Mouse (Mus musculus): Measurements from ENCODE around the gene Pex19.

The Pex19 gene

DNA sequence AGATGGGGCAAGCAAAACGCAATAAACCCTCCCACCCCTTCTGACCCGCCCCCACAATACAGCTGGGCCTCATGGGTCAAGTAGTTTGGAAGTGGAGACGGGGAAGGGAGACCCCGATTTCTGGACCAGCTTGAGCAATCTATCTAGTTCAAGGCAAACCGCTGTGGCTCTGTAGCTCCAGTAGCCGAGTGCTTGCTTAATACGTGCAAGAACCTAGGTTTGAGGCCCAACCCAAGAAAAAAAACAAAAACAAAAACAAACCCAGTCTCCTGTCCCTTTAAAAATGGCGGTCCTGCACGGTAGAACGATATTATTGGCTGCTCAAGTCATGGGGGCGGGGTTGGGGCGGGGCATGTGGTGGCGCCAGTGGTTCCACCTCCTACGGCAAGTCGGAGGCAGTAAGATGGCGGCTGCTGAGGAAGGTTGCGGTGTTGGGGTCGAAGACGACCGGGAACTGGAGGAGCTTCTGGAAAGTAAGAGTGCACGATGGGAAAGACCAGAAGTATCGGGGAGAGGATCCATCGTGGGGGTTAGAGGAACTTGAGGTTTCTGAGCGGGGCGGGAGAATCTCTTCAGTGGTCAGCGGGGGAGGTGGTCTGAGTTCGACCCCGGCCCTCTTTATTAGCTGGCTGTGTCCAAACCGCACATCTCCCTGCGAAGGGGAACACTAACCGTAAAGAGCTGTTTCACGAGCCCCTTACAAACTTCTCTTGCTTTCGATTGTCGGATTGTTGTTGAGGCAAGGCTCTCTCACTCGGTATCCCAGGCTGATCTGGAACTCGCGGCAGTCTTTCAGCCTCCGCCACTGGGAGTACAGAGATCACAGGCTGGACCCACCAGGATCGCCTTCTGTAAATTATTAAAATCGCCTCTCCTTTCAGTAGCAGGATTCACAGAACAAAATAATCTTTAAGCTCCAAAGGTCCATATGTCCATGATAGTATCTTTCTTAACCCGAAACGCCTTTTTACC lies at the start of gene Pex19:
Gene Pex19, plus strand, starts transcription at position 380 of the 972 bp plus-strand sequence.
- peak; percentile 86 for DNase-seq (ENCODE audit: low read depth)

DNA sequence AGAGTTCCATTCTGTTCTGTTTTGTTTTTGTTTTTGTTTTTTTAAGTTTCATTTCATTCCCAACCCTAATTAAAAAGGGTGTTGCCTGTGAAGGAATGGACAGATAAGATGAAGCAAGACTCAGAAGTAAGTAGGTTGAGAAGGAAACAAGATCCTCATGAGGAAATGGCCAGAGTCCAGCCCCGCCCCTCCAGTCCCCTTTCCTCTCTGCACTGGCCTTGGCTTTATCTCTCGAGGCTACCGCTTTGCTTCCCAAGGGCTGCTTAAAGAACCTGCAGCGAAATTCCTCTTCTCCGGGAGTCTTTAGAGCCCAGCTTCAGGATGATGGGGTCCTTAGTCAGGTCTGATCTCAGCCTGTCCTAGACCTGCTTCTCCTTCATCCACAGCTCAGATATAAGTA lies 48.6 kb upstream of the Pex19 start:
- DNase-seq (ENCODE audit: low read depth): no peak

DNA sequence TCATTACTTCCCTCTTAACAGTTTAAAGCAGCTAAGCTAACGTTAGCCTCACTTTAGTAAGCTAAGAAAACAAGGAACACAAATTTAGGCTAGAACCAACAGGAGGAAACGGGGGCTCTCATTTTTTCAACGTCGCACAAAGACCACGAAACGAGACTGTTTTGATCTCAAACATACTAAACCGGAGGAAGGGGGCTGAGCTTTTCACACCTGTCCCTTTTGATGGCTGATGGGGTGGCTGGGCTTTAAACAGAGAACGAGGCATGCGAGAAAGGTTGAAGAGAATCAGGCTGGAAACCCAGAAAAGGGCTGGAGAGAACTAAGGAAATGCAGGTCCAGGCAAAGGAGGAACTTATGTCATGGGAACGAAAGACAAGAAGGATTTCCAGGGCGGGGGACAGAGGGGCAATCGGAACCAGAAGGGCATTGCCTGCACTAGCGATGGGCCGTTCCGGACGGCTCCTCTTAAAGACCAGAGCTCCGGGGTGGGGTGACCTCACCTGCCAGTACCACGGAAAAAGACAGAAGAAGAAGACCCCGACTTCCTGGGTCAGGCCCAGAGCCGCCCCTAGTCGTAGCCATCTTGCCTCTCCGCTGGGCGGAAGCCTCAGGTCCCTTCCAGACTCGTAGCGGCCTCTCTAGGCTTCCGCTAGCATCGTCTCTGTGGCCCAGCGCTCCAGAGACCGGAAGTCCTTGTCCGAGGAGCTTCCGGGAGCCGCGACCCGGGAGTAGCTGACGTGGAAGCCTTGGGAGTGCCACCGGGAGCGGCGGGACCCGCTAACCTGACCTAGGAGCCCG lies 44.3 kb upstream of the Pex19 start, which contains the start of the genes Copa and Ncstn:
Gene Copa, plus strand, starts transcription at position 429 of the 798 bp plus-strand sequence.
Gene Ncstn, minus strand, starts transcription at position 695 of the 798 bp plus-strand sequence.
- peak; percentile 92 for DNase-seq (ENCODE audit: low read depth)

- DNase-seq (ENCODE audit: low read depth): no peak
Measured at GRCm38 (mm10) chr1:172082899-172083445, 43.6 kb upstream of the Pex19 start.

DNA sequence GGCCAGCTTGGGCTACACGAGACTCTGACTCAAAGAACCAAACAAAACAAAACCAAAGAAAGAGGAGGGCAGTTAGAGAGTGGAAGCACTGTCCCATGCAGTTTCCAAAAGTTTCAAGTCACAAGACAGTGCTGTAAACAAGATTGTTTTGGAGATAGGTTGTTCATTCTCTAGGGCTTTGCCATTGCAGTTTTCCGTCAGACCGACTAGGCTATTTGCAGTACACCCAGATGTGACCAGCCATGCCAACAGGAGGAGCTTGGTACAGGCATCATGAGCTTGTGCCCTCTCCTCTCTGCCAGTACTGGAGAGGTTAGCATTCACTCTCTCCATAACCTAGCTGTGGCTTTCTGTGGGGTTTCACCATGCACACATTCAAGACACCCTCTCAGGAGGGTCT lies 33.0 kb upstream of the Pex19 start:
- no peak for DNase-seq (ENCODE audit: low read depth)

GRCm38 (mm10) chr1:172094295-172094694 lies 32.3 kb upstream of the Pex19 start:
- no peak for DNase-seq (ENCODE audit: low read depth)

GRCm38 (mm10) chr1:172095202-172095601 lies 31.4 kb upstream of the Pex19 start:
- DNase-seq (ENCODE audit: low read depth): no peak

- no peak for DNase-seq (ENCODE audit: low read depth)
Measured at GRCm38 (mm10) chr1:172099325-172100033, 27.1 kb upstream of the Pex19 start.

DNA sequence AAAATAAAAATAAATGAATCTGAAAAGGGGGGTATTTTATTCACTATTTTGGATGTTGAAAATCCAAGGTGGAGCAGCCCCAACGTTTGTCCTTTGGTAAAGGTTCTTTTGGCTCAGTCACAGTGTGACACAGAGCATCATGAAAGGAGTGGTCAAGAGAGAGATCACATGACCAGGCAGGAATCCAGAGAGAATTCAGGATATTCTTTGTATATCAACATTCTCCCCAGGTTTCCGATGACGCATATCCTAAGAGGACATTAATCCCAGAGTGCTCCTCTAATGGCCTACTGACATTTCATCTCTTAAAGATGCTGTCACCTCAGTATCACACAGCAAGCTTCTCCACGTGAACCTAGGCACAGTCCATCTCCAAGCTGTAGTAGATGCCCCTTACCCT lies 22.9 kb upstream of the Pex19 start:
- no peak for DNase-seq (ENCODE audit: low read depth)

DNA sequence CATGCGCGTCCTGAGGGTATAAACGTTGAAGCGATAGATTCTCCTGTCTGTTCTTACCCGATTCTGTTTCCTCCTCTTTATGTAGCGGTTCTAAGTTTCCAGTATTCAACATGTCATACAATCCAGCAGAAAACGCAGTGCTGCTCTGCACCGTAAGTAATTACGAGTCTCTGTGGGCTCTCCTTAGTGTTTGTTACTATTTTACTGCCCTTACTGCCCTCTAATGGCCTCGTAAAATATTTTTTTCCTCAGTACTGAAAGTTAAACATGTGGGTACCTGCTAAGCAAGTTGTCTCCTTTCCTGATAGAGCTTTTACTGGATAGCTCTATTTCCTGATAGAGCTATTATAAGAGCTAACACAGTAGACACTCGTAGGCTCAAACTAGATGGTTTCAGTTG lies 21.5 kb upstream of the Pex19 start:
- no peak for DNase-seq (ENCODE audit: low read depth)

DNA sequence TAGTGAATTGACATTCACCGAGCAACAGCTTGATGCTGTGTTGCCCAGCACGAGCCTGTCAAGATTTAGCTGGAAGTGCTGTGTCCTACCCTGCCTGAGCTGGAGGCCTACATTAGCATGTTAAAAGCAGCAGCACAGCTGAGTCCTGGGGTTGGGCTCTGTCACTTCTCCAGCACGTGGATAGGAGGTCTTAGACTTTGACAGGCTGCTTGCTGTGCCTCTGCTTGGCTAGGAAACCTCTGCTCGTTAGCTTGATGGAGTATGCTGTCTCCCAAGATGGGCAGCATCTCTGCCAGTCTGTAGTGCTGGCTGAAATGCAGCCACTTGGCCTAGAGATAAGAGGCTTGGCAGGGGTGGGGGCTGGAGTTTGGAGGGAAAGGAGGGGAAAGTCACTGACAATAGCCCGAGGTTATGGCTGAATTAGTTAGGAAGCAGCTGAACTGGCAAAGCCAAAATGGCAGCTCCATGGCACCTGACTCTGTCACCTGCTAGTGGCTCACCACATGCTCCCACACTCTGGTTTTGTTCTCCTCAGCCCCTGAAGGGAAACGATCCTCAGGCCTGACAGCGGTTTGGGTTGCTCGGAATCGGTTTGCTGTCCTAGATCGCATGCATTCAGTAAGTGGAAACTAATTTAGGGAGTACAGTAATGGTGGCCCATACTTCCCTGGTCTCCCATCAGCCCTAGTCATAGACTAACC lies 18.6 kb upstream of the Pex19 start:
- DNase-seq (ENCODE audit: low read depth): no peak

DNA sequence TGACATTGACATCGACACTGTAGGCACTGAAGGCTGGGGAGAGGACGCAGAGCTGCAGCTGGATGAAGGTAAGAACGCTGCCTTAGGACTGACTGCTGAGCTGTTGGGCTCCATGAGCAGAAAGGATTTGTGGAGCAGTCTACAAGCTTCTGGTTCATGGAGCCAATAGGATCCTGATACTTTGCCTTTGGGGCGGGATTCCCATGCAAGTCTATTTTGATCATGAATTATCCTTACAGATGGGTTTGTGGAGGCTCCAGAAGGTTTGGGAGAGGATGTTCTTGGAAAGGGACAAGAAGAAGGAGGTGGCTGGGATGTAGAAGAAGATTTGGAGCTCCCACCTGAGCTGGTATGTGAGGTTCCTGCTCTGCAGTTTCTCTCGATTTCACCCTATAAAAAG lies 9.6 kb upstream of the Pex19 start:
- DNase-seq (ENCODE audit: low read depth): no peak

- no peak for DNase-seq (ENCODE audit: low read depth)
Measured at GRCm38 (mm10) chr1:172119100-172119499, 7.5 kb upstream of the Pex19 start.

DNA sequence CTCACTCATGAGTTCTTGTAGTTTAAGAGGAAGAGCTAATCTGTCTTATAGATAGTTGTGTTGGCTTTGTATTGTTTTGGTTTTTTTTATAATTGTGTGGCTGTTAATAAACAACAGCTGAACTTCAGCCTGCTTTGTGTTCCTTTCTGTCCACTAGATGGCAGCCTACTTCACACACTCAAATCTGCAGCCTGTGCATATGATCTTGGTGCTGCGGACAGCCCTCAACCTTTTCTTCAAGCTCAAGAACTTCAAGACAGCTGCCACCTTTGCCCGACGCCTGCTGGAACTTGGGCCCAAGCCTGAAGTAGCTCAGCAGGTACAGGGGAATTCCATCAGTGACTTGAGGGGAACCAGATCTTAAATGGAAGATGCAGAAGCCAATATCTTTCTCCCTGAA lies 6.8 kb upstream of the Pex19 start:
- peak; percentile 30 for DNase-seq (ENCODE audit: low read depth)

DNA sequence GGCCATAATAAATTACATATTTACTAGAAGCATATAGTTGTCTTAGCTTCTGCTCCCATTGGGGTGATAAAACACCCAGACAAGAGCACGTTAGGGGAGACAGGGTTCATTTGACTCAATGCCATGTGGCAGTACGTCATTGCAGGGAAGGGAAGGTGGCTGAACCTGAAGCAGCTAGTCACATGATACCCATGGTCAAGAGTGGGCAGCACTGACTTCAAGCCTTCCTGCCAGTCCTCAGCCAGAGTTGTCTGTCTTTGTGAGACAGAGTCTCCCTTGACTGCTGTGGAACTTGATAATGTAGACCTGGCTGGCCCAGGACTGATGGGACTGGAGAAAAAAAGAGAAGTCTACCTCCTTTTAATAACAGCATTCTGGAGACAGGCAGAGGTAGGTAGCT lies 3.9 kb upstream of the Pex19 start:
- no peak for DNase-seq (ENCODE audit: low read depth)

- no peak for DNase-seq (ENCODE audit: low read depth)
Measured at GRCm38 (mm10) chr1:172124572-172124971, 2.0 kb upstream of the Pex19 start.

DNA sequence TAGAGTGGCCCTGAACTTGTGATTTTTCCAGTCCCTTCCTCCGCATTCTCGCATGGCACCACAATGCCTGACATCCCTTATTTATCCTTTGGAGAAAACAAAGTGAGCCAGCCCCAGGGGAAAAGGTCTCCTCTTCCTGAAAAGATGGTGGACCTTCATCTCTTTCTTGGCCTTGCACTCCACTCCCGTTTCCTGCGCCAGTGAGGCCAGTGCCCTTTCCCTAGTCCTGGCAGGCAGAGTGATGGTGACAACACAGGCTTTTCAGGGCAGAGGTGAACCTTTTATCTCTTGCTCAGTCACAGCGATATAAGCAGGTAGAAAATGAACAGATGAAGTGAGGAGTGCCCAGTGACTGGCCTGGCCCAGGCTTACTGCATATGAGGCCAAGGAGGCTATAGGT lies 932 bp downstream of the Pex19 start:
- DNase-seq (ENCODE audit: low read depth): no peak

GRCm38 (mm10) chr1:172128563-172128962 lies 2.0 kb downstream of the Pex19 start:
- DNase-seq (ENCODE audit: low read depth): no peak

GRCm38 (mm10) chr1:172129108-172129507 lies 2.6 kb downstream of the Pex19 start:
- no peak for DNase-seq (ENCODE audit: low read depth)

GRCm38 (mm10) chr1:172129780-172130179 lies 3.2 kb downstream of the Pex19 start:
- DNase-seq (ENCODE audit: low read depth): no peak

DNA sequence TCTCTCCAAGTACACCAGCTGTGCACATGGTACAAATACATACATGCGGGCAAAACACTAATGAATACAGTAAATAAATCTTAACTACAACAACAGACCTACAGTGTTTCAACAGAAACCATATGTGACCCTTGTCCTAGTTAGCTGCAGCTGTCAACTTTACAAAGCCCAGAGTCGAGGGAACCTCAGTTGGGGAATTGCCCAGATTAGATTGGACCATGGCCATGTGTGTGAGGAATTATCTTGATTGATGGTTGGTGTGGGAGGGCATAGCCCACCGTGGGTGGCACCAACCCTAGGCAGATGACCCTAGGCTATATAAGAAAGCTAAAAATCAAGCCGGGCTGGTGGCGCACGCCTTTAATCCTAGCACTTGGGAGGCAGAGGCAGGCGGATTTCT lies 5.8 kb downstream of the Pex19 start:
- no peak for DNase-seq (ENCODE audit: low read depth)

Measured in c-Kit-positive CD71-negative TER-119-negative erythroid progenitor cells, embryonic 14.5 days (primary cell).